Mouse (Mus musculus) spleen, postnatal 4 days (tissue): ENCODE measurements around the gene Tbce.
"Not testable (repeated sequence)": the region's sequence is repeated elsewhere in the genome, so short reads cannot be mapped to it uniquely, and the experiment has no call there.

Experiments
- DNase-seq, 2 experiments: peaks; one replicate each; pipeline ENCODE4 v3.0.0; 2022; ENCODE audit warnings: low spot score in 2 of 2

Tbce gene

DNA sequence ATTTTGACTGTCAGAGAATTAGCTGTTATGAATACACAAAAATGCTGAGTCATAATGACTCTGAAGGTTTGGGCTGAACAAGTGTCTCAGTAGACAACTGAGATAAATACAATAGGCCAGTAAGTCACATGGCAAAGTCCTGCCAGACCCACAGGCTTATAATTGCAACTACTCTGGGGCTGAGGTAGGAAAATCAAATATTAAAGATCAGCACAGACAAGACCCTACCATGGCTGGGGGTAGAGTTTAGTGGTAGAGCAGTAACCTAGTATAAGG lies 5.4 kb downstream of the Tbce start:
- no peak for DNase-seq

GRCm38 (mm10) chr13:14033309-14034072 lies 5.9 kb downstream of the Tbce start:
- no peak for DNase-seq

DNA sequence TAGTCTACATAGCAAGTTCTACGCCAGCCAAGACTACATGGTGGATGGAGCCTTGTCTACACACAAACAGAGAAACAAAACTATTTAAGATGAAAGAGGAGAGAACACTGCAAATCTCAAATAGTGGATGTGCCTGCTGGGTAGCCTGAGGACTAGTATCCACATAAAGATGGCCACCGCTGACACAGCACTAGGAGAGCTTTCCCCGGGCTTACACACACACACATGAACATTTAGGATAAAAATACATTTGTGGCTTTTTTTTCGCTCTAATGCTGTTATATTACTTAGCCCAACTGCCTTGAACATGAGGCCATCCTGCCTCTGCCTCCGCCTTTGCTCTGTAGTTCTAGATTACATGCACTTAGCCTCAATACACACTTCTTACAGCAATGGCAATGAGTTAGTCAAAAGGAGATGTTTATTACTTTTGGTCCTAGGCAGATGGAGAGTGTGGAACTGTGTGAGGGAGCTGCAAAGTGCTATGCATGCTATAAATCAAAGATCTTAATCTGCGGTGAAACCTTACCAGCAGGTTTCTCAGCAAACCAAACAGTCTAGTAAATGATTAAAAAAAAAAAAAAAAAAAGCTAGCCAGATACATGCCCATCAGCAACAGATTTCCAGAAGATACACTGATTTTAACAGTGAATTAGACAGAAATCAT lies 13.2 kb downstream of the Tbce start:
- DNase-seq: no peak

- DNase-seq: no peak
These were observed 13.9 kb downstream of the Tbce start for GRCm38 (mm10) chr13:14025554-14025953.

GRCm38 (mm10) chr13:14021417-14021816 lies 18.0 kb downstream of the Tbce start:
- not testable (repeated sequence) for DNase-seq

DNA sequence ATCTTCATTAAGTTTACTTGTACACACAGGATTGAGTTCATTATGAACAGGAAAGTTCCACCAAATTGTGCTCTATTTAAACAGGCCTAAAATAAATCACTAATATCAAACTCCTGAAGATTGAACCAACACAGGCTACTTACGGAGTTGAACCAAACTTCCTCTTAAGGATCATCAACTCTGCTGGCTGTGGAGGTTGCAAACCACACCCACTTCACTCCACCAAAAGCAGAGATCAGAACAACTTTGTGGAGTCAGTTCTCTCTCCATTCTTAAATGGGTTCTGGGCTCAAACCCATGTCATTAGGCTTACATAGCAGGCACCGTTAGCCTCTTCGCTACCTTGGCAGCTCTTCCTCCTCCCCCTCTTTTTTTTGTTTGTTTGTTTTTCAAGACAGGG lies 20.6 kb downstream of the Tbce start:
- DNase-seq: no peak

GRCm38 (mm10) chr13:14018283-14018682 lies 21.2 kb downstream of the Tbce start:
- no peak for DNase-seq

DNA sequence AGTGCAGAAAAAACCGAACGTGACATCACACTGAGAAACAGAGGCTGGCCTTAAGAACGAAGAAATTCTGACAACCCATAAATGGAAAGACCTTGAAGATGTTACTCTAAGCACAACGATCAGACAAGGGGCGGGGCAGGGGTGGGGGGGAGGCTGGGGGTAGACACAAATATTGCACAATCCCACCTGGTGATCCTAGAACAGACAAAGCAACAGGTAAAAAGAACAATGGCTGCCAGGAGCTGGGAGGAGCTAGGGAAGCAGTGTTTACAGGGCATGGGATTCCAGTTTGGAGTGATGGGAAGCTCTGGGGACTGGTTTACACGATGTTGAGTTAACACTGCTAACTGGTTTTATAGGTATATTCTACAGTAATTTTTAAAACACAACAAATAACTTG lies 23.8 kb downstream of the Tbce start:
- DNase-seq: no peak

DNA sequence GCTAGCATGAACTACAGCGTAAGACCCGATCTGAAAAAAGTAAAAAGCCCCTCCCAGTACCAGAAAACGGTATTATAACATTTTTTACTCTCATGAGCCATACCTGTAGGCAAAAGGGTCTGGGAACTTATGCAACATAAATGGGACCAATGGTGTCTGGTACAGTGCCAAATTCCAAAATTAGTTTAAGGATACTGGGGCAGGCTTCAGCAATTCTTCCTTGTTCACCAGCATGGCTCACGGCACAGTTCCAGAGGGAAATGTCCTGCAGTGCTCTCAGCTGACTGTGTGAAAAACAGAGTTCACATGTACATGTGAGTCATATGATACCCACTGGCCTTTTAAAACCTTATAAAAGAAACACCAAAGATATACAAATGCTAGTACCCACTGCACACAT lies 24.9 kb downstream of the Tbce start:
- no peak for DNase-seq

- no peak for DNase-seq
These were observed 25.4 kb downstream of the Tbce start for GRCm38 (mm10) chr13:14014001-14014400.

GRCm38 (mm10) chr13:14011454-14011995 lies 27.9 kb downstream of the Tbce start:
- DNase-seq: no peak

DNA sequence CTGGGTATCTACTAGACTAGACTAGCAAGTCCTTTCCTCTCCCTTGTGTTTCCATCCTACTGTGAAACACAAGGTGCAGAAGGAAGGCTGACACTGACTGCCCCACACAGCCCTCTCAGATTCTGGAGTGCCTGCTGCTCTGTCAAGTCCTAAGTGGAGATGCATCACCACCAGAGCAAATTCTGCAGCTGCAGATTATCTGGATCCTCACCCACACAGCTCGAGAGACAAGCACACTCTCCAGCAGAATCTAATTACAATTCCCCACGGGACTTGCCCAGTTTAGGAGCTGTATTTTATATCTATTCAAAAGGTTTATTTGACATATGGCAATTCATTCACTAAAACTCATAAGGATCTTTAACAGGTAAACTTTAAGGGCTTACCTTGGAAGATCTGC lies 33.4 kb downstream of the Tbce start:
- DNase-seq: no peak

GRCm38 (mm10) chr13:14004999-14005398 lies 34.4 kb downstream of the Tbce start:
- no peak for DNase-seq

DNA sequence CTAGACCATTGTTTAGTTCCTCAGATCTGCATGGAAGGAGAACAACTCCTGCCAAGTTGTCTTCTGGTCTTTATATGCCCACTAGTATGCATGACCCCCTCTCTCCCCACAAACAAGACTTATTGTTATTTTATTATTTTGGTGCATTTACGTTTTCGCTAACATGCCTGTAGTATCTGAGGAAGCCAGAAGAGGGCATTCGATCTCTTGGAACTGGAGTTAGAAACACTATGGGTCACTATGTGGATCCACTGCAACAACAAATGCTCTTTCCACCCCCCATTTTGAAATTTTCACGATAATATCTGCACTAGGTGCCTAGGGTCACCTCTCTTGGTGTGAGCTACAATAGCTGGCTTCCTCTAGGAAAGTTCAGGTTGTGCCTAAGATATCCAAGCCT lies 35.4 kb downstream of the Tbce start:
- no peak for DNase-seq

DNA sequence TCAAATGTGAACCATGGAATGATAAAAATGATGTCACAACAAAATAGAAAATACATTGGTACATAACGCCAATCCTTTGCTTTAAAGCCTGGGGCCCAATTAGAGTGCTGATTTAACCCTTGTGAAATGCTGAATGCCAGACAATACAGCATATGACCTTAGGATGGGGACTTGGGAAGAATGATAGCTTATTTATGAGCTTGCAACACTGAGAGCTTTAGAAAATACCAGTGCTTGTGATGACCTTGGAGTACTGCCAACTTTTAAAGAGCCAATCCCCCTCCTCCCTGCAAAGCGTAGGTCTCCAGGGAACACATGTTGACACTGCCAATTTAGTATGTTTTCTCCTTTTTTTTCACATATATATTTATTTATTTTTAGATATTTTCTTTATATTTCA lies 36.7 kb downstream of the Tbce start:
- DNase-seq: no peak

DNA sequence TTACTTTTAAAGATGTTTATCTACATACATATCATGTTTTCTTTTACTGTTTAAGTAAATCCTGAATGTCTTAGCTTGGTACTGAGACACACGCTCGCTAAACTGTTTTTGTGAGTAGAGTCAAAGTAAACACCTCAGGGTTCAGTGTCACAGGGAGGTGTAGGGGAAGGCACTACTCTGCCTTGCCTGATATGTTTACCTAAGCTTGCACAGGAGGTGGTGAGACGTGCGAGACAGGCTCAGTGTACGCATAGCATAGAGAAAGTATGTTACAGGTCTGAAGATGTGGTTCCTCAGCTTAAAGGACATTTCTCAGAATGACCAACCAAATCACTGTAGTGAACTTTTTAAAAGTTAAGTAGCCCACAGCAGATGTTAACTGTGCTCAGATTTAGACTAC lies 42.0 kb downstream of the Tbce start:
- DNase-seq: no peak

- DNase-seq: no peak
These were observed 44.4 kb downstream of the Tbce start for GRCm38 (mm10) chr13:13995046-13995445.

DNA sequence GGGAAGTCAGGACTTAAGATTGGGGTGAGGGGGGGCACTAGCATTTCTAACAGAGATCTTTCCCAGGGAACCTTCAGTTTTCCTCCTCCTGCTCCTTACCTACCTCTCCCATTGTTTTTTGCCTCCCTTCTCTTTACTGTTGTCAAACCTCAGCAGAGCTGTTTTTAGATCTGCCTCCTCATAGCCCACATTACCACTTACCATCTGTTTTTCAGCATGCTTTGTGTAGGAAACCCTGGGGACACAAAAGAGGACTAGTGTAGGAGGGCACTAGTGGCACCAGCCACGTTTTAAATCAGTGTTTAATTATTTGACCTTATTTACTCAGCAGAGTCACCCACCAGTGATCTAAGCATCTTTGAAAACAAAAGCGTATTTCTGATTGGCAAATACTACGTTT lies 46.4 kb downstream of the Tbce start:
- no peak for DNase-seq

GRCm38 (mm10) chr13:13990391-13990790 lies 49.0 kb downstream of the Tbce start:
- no peak for DNase-seq

GRCm38 (mm10) chr13:13989135-13989534 lies 50.3 kb downstream of the Tbce start:
- no peak for DNase-seq

DNA sequence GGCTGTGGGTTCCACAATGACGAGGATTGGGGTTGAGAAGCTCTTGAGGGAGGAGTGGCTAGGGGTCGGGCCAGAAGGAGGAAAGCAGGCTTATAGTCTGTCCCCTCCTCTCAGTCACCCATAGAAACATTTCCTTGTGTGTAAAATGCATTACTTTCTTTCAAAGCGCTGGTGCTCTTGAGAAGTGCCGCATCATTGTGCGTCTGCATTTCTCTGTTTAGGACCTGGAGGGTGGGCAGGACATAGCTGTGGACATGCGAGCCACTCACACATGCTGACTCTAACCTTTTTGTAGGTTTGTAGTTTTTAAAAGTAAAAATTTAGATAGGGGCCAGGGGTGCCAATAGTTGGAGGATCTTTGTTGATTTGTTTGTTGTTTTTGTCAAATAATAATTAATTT lies 55.9 kb downstream of the Tbce start:
- DNase-seq: no peak

DNA sequence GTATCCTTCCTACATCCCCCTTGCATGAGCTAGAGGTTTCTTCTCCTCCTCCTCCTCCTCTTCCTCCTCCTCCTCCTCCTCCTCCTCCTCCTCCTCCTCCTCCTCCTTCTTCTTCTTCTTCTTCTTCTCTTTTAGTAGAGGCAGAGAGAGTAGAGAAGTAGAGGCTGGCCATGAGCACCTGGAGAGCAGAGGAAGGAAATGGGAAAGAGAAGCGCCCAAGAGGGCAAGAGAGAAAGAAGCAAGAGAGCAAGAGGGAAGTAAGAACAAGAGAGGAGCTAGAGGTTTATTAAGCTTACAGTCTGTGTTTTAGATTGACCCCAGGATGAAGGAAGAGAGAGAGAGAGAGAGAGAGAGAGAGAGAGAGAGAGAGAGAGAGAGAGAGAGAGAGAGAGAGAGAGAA lies 57.6 kb downstream of the Tbce start:
- not testable (repeated sequence) for DNase-seq

GRCm38 (mm10) chr13:13969796-13970195 lies 69.6 kb downstream of the Tbce start:
- no peak for DNase-seq
